Mouse (Mus musculus) CH12.LX (cell line): ENCODE measurements around the gene Zeb2. TPM values are rescaled to one million over a fixed set of nuclear protein-coding genes. Genes with fewer than 3 reads are reported as not detected.

Experiments used
- DNase-seq: peaks from one replicate; pipeline ENCODE4 v3.0.0-alpha.2; 2013; ENCODE audit errors: extremely low read depth
- H3K27ac ChIP-seq: 2 replicates; pipeline ENCODE4 v1.5.1; 2012; ENCODE audit warnings: low read depth, mild to moderate bottlenecking, control low read depth, moderate library complexity; ENCODE audit not compliant: insufficient read depth
- H3K27me3 ChIP-seq: replicated peaks from 2 replicates; pipeline ENCODE3; 2012; ENCODE audit warnings: inconsistent platforms
- H3K36me3 ChIP-seq, 2 experiments: replicated peaks in 1 of 2; 2 replicates each; pipeline versions ENCODE3 to v1.6.1; 2012; ENCODE audit warnings: inconsistent platforms in 1 of 2, low read length in 1 of 2, mild to moderate bottlenecking in 1 of 2, mixed read lengths in 1 of 2, moderate library complexity in 1 of 2; ENCODE audit not compliant: control insufficient read depth in 1 of 2, insufficient read depth in 1 of 2
- H3K4me1 ChIP-seq, 2 experiments: 2 replicates each; pipeline ENCODE4 v1.6.1; 2012; ENCODE audit warnings: inconsistent platforms in 1 of 2, moderate library complexity in 1 of 2; ENCODE audit not compliant: insufficient read depth in 2 of 2, control insufficient read depth in 1 of 2
- H3K4me2 ChIP-seq: 2 replicates; pipeline ENCODE4 v1.6.1; 2012; ENCODE audit warnings: low read depth, mild to moderate bottlenecking, control low read depth; ENCODE audit not compliant: poor library complexity, insufficient read depth, severe bottlenecking
- H3K4me3 ChIP-seq, 3 experiments: fragments of 150-350 bp in 1 of 3; sonication (generic) in 1 of 3; replicated peaks in 1 of 3; 2 replicates each; pipeline versions ENCODE3 to v1.5.1; 2011 to 2012; ENCODE audit warnings: low read depth in 2 of 3, low read length in 2 of 3, mild to moderate bottlenecking in 2 of 3, moderate library complexity in 2 of 3, control low read depth in 1 of 3, improper control_type of control experiment in 1 of 3, inconsistent platforms in 1 of 3, mixed read lengths in 1 of 3; ENCODE audit not compliant: poor library complexity in 1 of 3
- H3K79me2 ChIP-seq: replicated peaks from 2 replicates; pipeline ENCODE4 v1.6.1; 2012; ENCODE audit warnings: mild to moderate bottlenecking, moderate library complexity; ENCODE audit not compliant: control insufficient read depth, poor library complexity, insufficient read depth, severe bottlenecking; ENCODE audit errors: extremely low read depth
- H3K9ac ChIP-seq: 2 replicates; pipeline ENCODE4 v1.6.1; 2012; ENCODE audit warnings: low read depth, mild to moderate bottlenecking, control low read depth, moderate library complexity; ENCODE audit not compliant: insufficient read depth
- H3K9me3 ChIP-seq: replicated peaks from 2 replicates; pipeline ENCODE3; 2012; ENCODE audit warnings: low read length, inconsistent platforms, mixed read lengths
- BHLHE40 ChIP-seq: IDR thresholded peaks from 2 replicates; pipeline ENCODE4 v1.6.1; 2011; ENCODE audit warnings: mild to moderate bottlenecking, low read depth, low read length, improper control_type of control experiment
- CHD1 ChIP-seq: IDR thresholded peaks from 2 replicates; pipeline ENCODE4 v1.6.1; 2012; ENCODE audit warnings: low read depth, low read length, improper control_type of control experiment, inconsistent platforms
- CHD2 ChIP-seq: IDR thresholded peaks from 2 replicates; pipeline ENCODE4 v1.6.1; 2011; ENCODE audit warnings: low read length, improper control_type of control experiment
- CTCF ChIP-seq, 2 experiments: IDR thresholded peaks in 1 of 2; conservative IDR thresholded peaks in 1 of 2; 2 replicates each; pipeline ENCODE4 v1.5.1; 2011 to 2012; ENCODE audit warnings: low read depth in 2 of 2, low read length in 2 of 2, improper control_type of control experiment in 1 of 2, inconsistent platforms in 1 of 2, mild to moderate bottlenecking in 1 of 2, moderate library complexity in 1 of 2
- E2F4 ChIP-seq: IDR thresholded peaks from 2 replicates; pipeline ENCODE4 v1.6.1; 2011; ENCODE audit warnings: low read depth, low read length, improper control_type of control experiment; ENCODE audit not compliant: insufficient replicate concordance
- EP300 ChIP-seq: IDR thresholded peaks from 2 replicates; pipeline ENCODE4 v1.6.1; 2011; ENCODE audit warnings: low read length, improper control_type of control experiment
- ETS1 ChIP-seq: conservative IDR thresholded peaks from 2 replicates; pipeline ENCODE4 v1.6.1; 2012; ENCODE audit warnings: low read depth, mild to moderate bottlenecking, inconsistent platforms, low read length, improper control_type of control experiment, moderate library complexity
- GABPA ChIP-seq: IDR thresholded peaks from 2 replicates; pipeline ENCODE4 v1.6.1; 2012; ENCODE audit warnings: low read depth, low read length, improper control_type of control experiment, inconsistent platforms; ENCODE audit not compliant: insufficient replicate concordance
- IRF4 ChIP-seq: IDR thresholded peaks from 2 replicates; pipeline ENCODE4 v1.6.1; 2014; ENCODE audit warnings: low read depth, mild to moderate bottlenecking, inconsistent platforms, low read length, improper control_type of control experiment
- JUND ChIP-seq: conservative IDR thresholded peaks from 2 replicates; pipeline ENCODE4 v1.6.1; 2011; ENCODE audit warnings: low read depth, low read length, improper control_type of control experiment
- KAT2A ChIP-seq: IDR thresholded peaks from 2 replicates; pipeline ENCODE4 v1.6.1; 2012; ENCODE audit warnings: low read length, improper control_type of control experiment, inconsistent platforms; ENCODE audit not compliant: insufficient replicate concordance
- MAFK ChIP-seq: IDR thresholded peaks from 2 replicates; pipeline ENCODE4 v1.6.1; 2011; ENCODE audit warnings: low read length, improper control_type of control experiment; ENCODE audit not compliant: insufficient replicate concordance
- MAX ChIP-seq: IDR thresholded peaks from 2 replicates; pipeline ENCODE4 v1.6.1; 2011; ENCODE audit warnings: low read length, improper control_type of control experiment
- MEF2A ChIP-seq: IDR thresholded peaks from 2 replicates; pipeline ENCODE4 v1.6.1; 2014; ENCODE audit warnings: low read depth, mild to moderate bottlenecking, inconsistent platforms, low read length, improper control_type of control experiment, borderline replicate concordance
- MXI1 ChIP-seq: IDR thresholded peaks from 2 replicates; pipeline ENCODE4 v1.6.1; 2011; ENCODE audit warnings: mild to moderate bottlenecking, low read depth, low read length, improper control_type of control experiment
- PAX5 ChIP-seq: IDR thresholded peaks from 2 replicates; pipeline ENCODE4 v1.6.1; 2012; ENCODE audit warnings: low read length, inconsistent platforms, mixed read lengths
- POLR2A ChIP-seq: IDR thresholded peaks from 2 replicates; pipeline ENCODE4 v1.6.1; 2011; ENCODE audit warnings: low read depth, mild to moderate bottlenecking, improper control_type of control experiment, low read length
- RAD21 ChIP-seq: IDR thresholded peaks from 2 replicates; pipeline ENCODE4 v1.6.1; 2011; ENCODE audit warnings: low read depth, mild to moderate bottlenecking, low read length, improper control_type of control experiment, moderate library complexity
- RCOR1 ChIP-seq: conservative IDR thresholded peaks from 2 replicates; pipeline ENCODE4 v1.6.1; 2012; ENCODE audit warnings: low read depth, mild to moderate bottlenecking, inconsistent platforms, low read length, improper control_type of control experiment
- SIN3A ChIP-seq: IDR thresholded peaks from 2 replicates; pipeline ENCODE4 v1.6.1; 2012; ENCODE audit warnings: low read length, improper control_type of control experiment, inconsistent platforms
- SMC3 ChIP-seq: IDR thresholded peaks from 2 replicates; pipeline ENCODE4 v1.6.1; 2011; ENCODE audit warnings: low read depth, low read length, improper control_type of control experiment
- TBP ChIP-seq: conservative IDR thresholded peaks from 2 replicates; pipeline ENCODE4 v1.6.1; 2011; ENCODE audit warnings: low read depth, low read length, improper control_type of control experiment
- TCF12 ChIP-seq: IDR thresholded peaks from 2 replicates; pipeline ENCODE4 v1.6.1; 2014; ENCODE audit warnings: low read depth, mild to moderate bottlenecking, inconsistent platforms, low read length, improper control_type of control experiment
- USF1 ChIP-seq: IDR thresholded peaks from 2 replicates; pipeline ENCODE4 v1.6.1; 2014; ENCODE audit warnings: low read depth, mild to moderate bottlenecking, inconsistent platforms, low read length, improper control_type of control experiment
- USF2 ChIP-seq: conservative IDR thresholded peaks from 2 replicates; pipeline ENCODE4 v1.6.1; 2011; ENCODE audit warnings: low read depth, low read length, improper control_type of control experiment
- ZC3H11A ChIP-seq: IDR thresholded peaks from 2 replicates; pipeline ENCODE4 v1.6.1; 2012; ENCODE audit warnings: low read depth, mild to moderate bottlenecking, inconsistent platforms, low read length, improper control_type of control experiment
- ZMIZ1 ChIP-seq: IDR thresholded peaks from 2 replicates; pipeline ENCODE4 v1.6.1; 2012; ENCODE audit warnings: low read depth, mild to moderate bottlenecking, inconsistent platforms, low read length, improper control_type of control experiment
- dilution Hi-C: fragments of 300-500 bp; cut with MboI; formaldehyde crosslinking; loops from 2 replicates; pipeline ENCODE4 v1.14.3; 2020; ENCODE audit warnings: low sequenced_read_pairs; ENCODE audit not compliant: extremely low pct_unique_long_range_greater_than_20kb, extremely low pct_ligation_motif_present
- in situ Hi-C: fragments of 300-500 bp; cut with MboI; formaldehyde crosslinking; loops from 3 replicates; pipeline ENCODE4 v1.14.3; 2019; ENCODE audit warnings: low sequenced_read_pairs, low pct_ligation_motif_present, low pct_unique_long_range_greater_than_20kb, mixed read lengths
- polyA plus RNA-seq: library from polyadenylated mRNA; unstranded; fragments of >175 nt; gene quantifications from 2 replicates; pipeline ENCODE4 v1.2.1, GENCODE M21; 2012; ENCODE audit warnings: low read depth; ENCODE audit not compliant: insufficient read length
- total RNA-seq, 2 experiments: library from RNA; depleted of rRNA; stranded (reverse); fragments of 300-350 nt in 1 of 2; fragments of >200 nt in 1 of 2; gene quantifications; 2 replicates each; pipeline ENCODE4 v1.2.3; 2012 to 2014

Zeb2 gene
- total and polyA plus RNA-seq, 3 experiments = 12.9 to 25.8 (median 20.8) TPM

DNA sequence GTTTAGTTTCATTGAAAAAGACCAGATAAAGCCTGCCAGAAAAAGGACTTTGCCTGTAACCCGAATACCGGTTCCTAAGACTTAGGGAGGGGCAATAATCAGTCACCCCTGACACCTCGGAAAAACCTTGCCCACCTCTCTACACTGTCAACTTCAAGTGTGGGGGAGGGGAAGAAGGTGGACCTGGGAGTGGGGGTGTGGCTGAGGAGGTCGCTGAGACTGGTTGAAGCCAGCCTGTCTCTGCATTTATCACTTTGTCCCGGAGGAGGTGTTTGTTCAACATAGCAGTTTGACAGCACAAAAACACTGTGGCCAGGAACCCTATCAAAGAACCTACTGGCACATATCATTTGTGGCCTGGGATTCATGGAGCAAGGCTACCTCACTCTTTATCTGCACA, 19.2 kb downstream of the Zeb2 start:
- Histone ChIP-seq H3K9me3 (no peaks in the 10 kb centered on the region), H3K4me1 (peaks cover 12 to 85% of the 10 kb centered on the region in 2 experiments; a peak in 3 of 4 replicates), H3K4me3 (no peak overlapping the region), H3K4me2 (peak overlapping the region; percentile 93), H3K27ac (0 out of 2 replicates have a peak overlapping the region, but pooled peaks have one; percentile 0), H3K36me3 (peaks cover 23 to 34% of the 10 kb centered on the region in 2 experiments), H3K27me3 (no peaks in the 10 kb centered on the region), H3K9ac (no peak overlapping the region; the same call in 1 of the 2 replicates), H3K79me2 (peaks cover 88% of the 10 kb centered on the region)
- in situ Hi-C loops = no loop called here
- TF ChIP-seq KAT2A = no peak
- 0 out of 2 replicates have a peak, but pooled peaks have one; percentile 49 for TF ChIP-seq SIN3A
- TF ChIP-seq EP300 = peak; percentile 42; the same call in 1 of the 2 replicates
- no peak; the same call in 1 of the 2 replicates for TF ChIP-seq RAD21
- no peak for TF ChIP-seq USF1
- TF ChIP-seq USF2 = no peak
- TF ChIP-seq ZMIZ1 = no peak
- TF ChIP-seq MEF2A = no peak; the same call in 1 of the 2 replicates
- 0 out of 2 replicates have a peak, but pooled peaks have one; percentile 9 for TF ChIP-seq ETS1
- TF ChIP-seq MAFK = 0 out of 2 replicates have a peak, but pooled peaks have one; percentile 8
- TF ChIP-seq GABPA = no peak
- no peak for TF ChIP-seq TCF12
- TF ChIP-seq ZC3H11A = no peak
- peak; percentile 73; the same call in 1 of the 2 replicates for TF ChIP-seq IRF4
- no peak for TF ChIP-seq E2F4
- no peak for TF ChIP-seq CHD1
- no peak for TF ChIP-seq BHLHE40
- TF ChIP-seq SMC3 = peak; percentile 13; the same call in 1 of the 2 replicates
- peak; percentile 82 for TF ChIP-seq CHD2
- TF ChIP-seq PAX5 = no peak
- no peak for TF ChIP-seq RCOR1
- no peak for TF ChIP-seq JUND
- TF ChIP-seq MAX = no peak
- no peak; the same call in 1 of the 2 replicates for TF ChIP-seq MXI1
- peak; percentile 30; the same call in 1 of the 2 replicates for TF ChIP-seq POLR2A
- no peak for TF ChIP-seq TBP
- no peak for TF ChIP-seq CTCF (conservative IDR thresholded peaks at IDR 0.05 in 1 of 2, IDR thresholded peaks at IDR 0.05 in 1 of 2; ENCODE audit: low read depth in 2 of 2, low read length in 2 of 2)
- DNase-seq = peak; percentile 66
- dilution Hi-C loops = no loop called here
